Mouse (Mus musculus) bone marrow macrophage, adult 2 months (primary cell): ENCODE results near the gene Fndc3b.

Source experiments
- CTCF ChIP-seq: IDR thresholded peaks from 2 replicates; pipeline ENCODE4 v1.5.1; 2012; ENCODE audit warnings: low read depth, mild to moderate bottlenecking, low read length, moderate library complexity
- POLR2A ChIP-seq: IDR thresholded peaks from 2 replicates; pipeline ENCODE4 v1.6.1; 2012; ENCODE audit warnings: mild to moderate bottlenecking, low read depth, low read length, borderline replicate concordance

DNA sequence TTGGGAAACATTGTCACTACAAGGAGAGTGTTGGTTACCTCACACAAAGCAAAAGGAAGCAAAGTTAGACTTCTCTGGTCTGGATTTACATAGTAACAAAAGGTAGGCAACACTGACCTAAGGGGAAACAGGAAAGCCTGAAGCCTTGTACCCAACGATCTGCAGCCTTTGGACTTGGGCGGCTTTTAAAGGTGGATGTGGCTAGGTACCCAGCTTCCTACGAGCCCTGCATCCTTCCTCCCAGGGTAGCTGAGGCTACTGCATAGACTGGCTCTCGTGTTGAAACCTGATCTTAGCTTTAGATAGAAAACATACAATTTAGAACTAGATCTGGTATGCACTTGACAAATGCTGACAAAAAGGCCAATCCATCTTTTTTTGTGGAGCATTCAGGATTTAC lies 2.9 kb upstream of the Fndc3b start:
- no peak for TF ChIP-seq CTCF
- TF ChIP-seq POLR2A, result no peak
